13 mouse cellular contexts compared by ENCODE assay signal in the genomic region with DNA sequence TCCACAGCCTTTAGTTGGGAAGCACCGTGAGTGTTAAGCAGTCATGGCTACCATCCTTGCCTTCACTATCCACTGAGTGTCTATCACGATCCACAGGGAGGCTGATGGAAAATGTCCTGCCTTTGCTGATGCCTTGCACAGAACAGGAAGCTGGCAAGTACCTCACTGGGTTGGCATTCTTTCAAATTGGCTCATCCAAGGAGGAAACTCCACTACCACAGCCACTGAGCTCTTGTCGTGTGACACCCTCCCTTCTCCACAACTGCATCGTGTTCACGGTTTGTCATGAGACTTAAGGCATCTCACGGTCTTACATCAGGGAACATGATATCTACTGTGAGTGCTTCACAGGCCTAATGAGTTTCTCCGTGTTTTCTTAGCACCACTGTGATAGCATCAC. TPM values are rescaled to one million over a fixed set of nuclear protein-coding genes. Genes with fewer than 3 reads are reported as not detected.
DNase-seq lines count a peak whose midpoint lies in the region; ATAC-seq and TF ChIP-seq lines count a peak whose summit lies in the region.
"Had no signal": no experiment of that assay in that cellular context is flagged by ENCODE, and none has a peak within 500 bp of the region (broad histone marks: within the 10 kb centered on the region; RNA-seq: fewer than 3 reads in every experiment).

No protein-coding gene starts in this region.

- no peak overlapping the region for H3K9ac ChIP-seq in midbrain, postnatal 0 days (replicated peaks; ENCODE audit: low read length, poor library complexity, severe bottlenecking)
- H3K9ac ChIP-seq in midbrain, embryonic 11.5 days (ENCODE audit: low read length) = no peak overlapping the region
- H3K9ac ChIP-seq in lung, embryonic 16.5 days (ENCODE audit: low read length) = no peak overlapping the region
- H3K9ac ChIP-seq: hindbrain, embryonic 15.5 days had no signal

- no peaks in the 10 kb centered on the region for H3K4me1 ChIP-seq in heart, embryonic 10.5 days
- no peaks in the 10 kb centered on the region for H3K4me1 ChIP-seq in midbrain, postnatal 0 days (ENCODE audit: insufficient read depth, low read length)
- no peaks in the 10 kb centered on the region for H3K4me1 ChIP-seq in midbrain, embryonic 11.5 days (ENCODE audit: control insufficient read depth, insufficient read depth, low read length)
- H3K4me1 ChIP-seq in lung, embryonic 16.5 days (replicated peaks; ENCODE audit: control insufficient read depth, insufficient read depth, low read length) = no peaks in the 10 kb centered on the region; the same call in 1 of the 2 replicates
- H3K4me1 ChIP-seq: hindbrain, embryonic 15.5 days had no signal

- no peaks in the 10 kb centered on the region for H3K27me3 ChIP-seq in heart, embryonic 10.5 days (ENCODE audit: insufficient read depth, poor library complexity, severe bottlenecking)
- H3K27me3 ChIP-seq in midbrain, postnatal 0 days (ENCODE audit: insufficient read depth, low read length) = no peaks in the 10 kb centered on the region
- no peaks in the 10 kb centered on the region for H3K27me3 ChIP-seq in midbrain, embryonic 11.5 days (ENCODE audit: control insufficient read depth, insufficient read depth, low read length)
- H3K27me3 ChIP-seq in lung, embryonic 16.5 days (ENCODE audit: control insufficient read depth, insufficient read depth, low read depth, low read length) = no peaks in the 10 kb centered on the region
- H3K27me3 ChIP-seq: hindbrain, embryonic 15.5 days had no signal

- no peak for TF ChIP-seq CTCF in midbrain, postnatal 0 days (IDR thresholded peaks at IDR 0.05)

- no peak for ATAC-seq in midbrain, postnatal 0 days (ENCODE audit: low FRiP score)
- ATAC-seq in midbrain, embryonic 11.5 days (ENCODE audit: low FRiP score) = no peak
- peak; percentile 54; the same call in 1 of the 2 replicates for ATAC-seq in lung, embryonic 16.5 days (ENCODE audit: low read depth)

- peak; percentile 96 for DNase-seq in heart, adult 11 months
- DNase-seq in heart, embryonic 10.5 days (ENCODE audit: low spot score) = no peak
- DNase-seq in midbrain, postnatal 0 days (ENCODE audit: low spot score) = peak; percentile 24
- DNase-seq in midbrain, embryonic 11.5 days (ENCODE audit: low spot score, missing footprints) = no peak
- no peak for DNase-seq in layer of hippocampus, adult 9-11 months
- DNase-seq in adrenal gland, postnatal 25 days = no peak
- DNase-seq: kidney, postnatal 10 days had no signal

- H3K36me3 ChIP-seq in heart, embryonic 10.5 days = no peaks in the 10 kb centered on the region
- no peaks in the 10 kb centered on the region for H3K36me3 ChIP-seq in midbrain, postnatal 0 days (ENCODE audit: insufficient read depth, low read length)
- no peaks in the 10 kb centered on the region for H3K36me3 ChIP-seq in midbrain, embryonic 11.5 days (ENCODE audit: control insufficient read depth, insufficient read depth, low read length)
- no peaks in the 10 kb centered on the region for H3K36me3 ChIP-seq in lung, embryonic 16.5 days (ENCODE audit: control insufficient read depth, insufficient read depth, low read length)
- H3K36me3 ChIP-seq: hindbrain, embryonic 15.5 days had no signal

- no peak overlapping the region for H3K4me2 ChIP-seq in midbrain, postnatal 0 days (ENCODE audit: low read depth, low read length, poor library complexity, severe bottlenecking)
- H3K4me2 ChIP-seq in midbrain, embryonic 11.5 days = no peak overlapping the region
- no peak overlapping the region for H3K4me2 ChIP-seq in lung, embryonic 16.5 days (ENCODE audit: low read depth, low read length)
- H3K4me2 ChIP-seq: hindbrain, embryonic 15.5 days had no signal

- WGBS in heart, embryonic 10.5 days = 81% methylated on average over 7 of the region's 7 CpGs
- WGBS in midbrain, postnatal 0 days = 92% methylated on average over 7 of the region's 7 CpGs
- WGBS in midbrain, embryonic 11.5 days = 93% methylated on average over 7 of the region's 7 CpGs
- WGBS in lung, embryonic 16.5 days = 52% methylated on average over 7 of the region's 7 CpGs

- no peaks in the 10 kb centered on the region for H3K9me3 ChIP-seq in heart, embryonic 10.5 days
- no peaks in the 10 kb centered on the region for H3K9me3 ChIP-seq in midbrain, postnatal 0 days (ENCODE audit: low read length)
- no peaks in the 10 kb centered on the region for H3K9me3 ChIP-seq in midbrain, embryonic 11.5 days (ENCODE audit: control insufficient read depth, low read length)
- H3K9me3 ChIP-seq in lung, embryonic 16.5 days (ENCODE audit: control insufficient read depth, low read length) = no peaks in the 10 kb centered on the region
- H3K9me3 ChIP-seq: hindbrain, embryonic 15.5 days had no signal

- no peak overlapping the region for H3K4me3 ChIP-seq in heart, embryonic 10.5 days
- H3K4me3 ChIP-seq in midbrain, postnatal 0 days (ENCODE audit: low read depth, low read length) = no peak overlapping the region
- no peak overlapping the region for H3K4me3 ChIP-seq in midbrain, embryonic 11.5 days (ENCODE audit: low read depth, low read length)
- H3K4me3 ChIP-seq in lung, embryonic 16.5 days (ENCODE audit: low read length) = no peak overlapping the region
- H3K4me3 ChIP-seq: erythroblast, embryonic 14.5 days; hindbrain, embryonic 15.5 days; myocyte had no signal

- no peak overlapping the region for H3K27ac ChIP-seq in heart, embryonic 10.5 days
- H3K27ac ChIP-seq in midbrain, postnatal 0 days (ENCODE audit: low read depth, low read length) = no peak overlapping the region
- H3K27ac ChIP-seq in midbrain, embryonic 11.5 days (ENCODE audit: low read depth, low read length) = no peak overlapping the region
- no peak overlapping the region for H3K27ac ChIP-seq in lung, embryonic 16.5 days (ENCODE audit: low read length)
- H3K27ac ChIP-seq: hindbrain, embryonic 15.5 days had no signal

RNA-seq across cellular contexts. Expression of a gene that starts 22.9 kb away (rescaled TPM):
- 0.05 and 0.15 TPM in 2 replicates for polyA plus RNA-seq in heart, embryonic 10.5 days (2016; fragmentation: Nextera tagmentation; extraction: Ambion mirVana)
- 0.14 and 0.22 TPM in 2 replicates for total RNA-seq in midbrain, postnatal 0 days (2014; rRNA removed)
- not detected in 2 replicates for polyA plus RNA-seq in midbrain, postnatal 0 days (2015; fragmentation: Nextera tagmentation; extraction: Ambion mirVana)
- 0.07 TPM in 1 of 2 replicates, not detected in the other for polyA plus RNA-seq in midbrain, embryonic 11.5 days (2014; fragmentation: Nextera tagmentation; extraction: Ambion mirVana)
- 1.1 and 1.5 TPM in 2 replicates for polyA plus RNA-seq in lung, embryonic 16.5 days (2015; fragmentation: Nextera tagmentation; extraction: Ambion mirVana)
- total RNA-seq in adrenal gland, postnatal 25 days (2021) = 0.82 and 1.00 TPM in 2 replicates
- total RNA-seq: left cerebral cortex, postnatal 25 days had no signal
- polyA plus RNA-seq: cortical plate, adult 2 months; erythroblast, embryonic 14.5 days had no signal

Comparison
In these comparisons a context has a peak if more than half of its experiments do, and no peak if none do; other contexts are left out.
1. DNase-seq: peak in heart, adult 11 months (single experiment) and midbrain, postnatal 0 days (single experiment); none in heart, embryonic 10.5 days (single experiment), midbrain, embryonic 11.5 days (single experiment), layer of hippocampus, adult 9-11 months (single experiment) and adrenal gland, postnatal 25 days (single experiment).